Mouse (Mus musculus) limb, embryonic 14.5 days (tissue): ENCODE data around the gene Zfpl1. TPM values are rescaled to one million over a fixed set of nuclear protein-coding genes. Genes with fewer than 3 reads are reported as not detected.
"Not testable (repeated sequence)": the region's sequence is repeated elsewhere in the genome, so short reads cannot be mapped to it uniquely, and the experiment has no call there.

Source experiments
- ATAC-seq: fragments of 200-750 bp; cut with Nextera tagmentation; 2 replicates; pipeline ENCODE4 v1.8.0; 2017; ENCODE audit warnings: low read depth, moderate number of reproducible peaks, moderate TSS enrichment; ENCODE audit not compliant: low FRiP score
- DNase-seq: peaks from one replicate; pipeline ENCODE4 v3.0.0-alpha.2; 2015; ENCODE audit warnings: low spot score
- H3K27ac ChIP-seq: fragments of 300-500 bp; sonication (generic); replicated peaks from 2 replicates; pipeline ENCODE4 v1.5.1; 2014; ENCODE audit warnings: low read depth, mild to moderate bottlenecking, low read length, moderate library complexity, mixed read lengths
- H3K27me3 ChIP-seq: fragments of 300-500 bp; sonication (generic); 2 replicates; pipeline ENCODE4 v1.6.1; 2014; ENCODE audit warnings: low read length, mixed read lengths; ENCODE audit not compliant: control insufficient read depth, insufficient read depth
- H3K36me3 ChIP-seq: fragments of 300-500 bp; sonication (generic); 2 replicates; pipeline ENCODE4 v1.6.1; 2014; ENCODE audit warnings: mild to moderate bottlenecking, low read length, moderate library complexity, mixed read lengths; ENCODE audit not compliant: control insufficient read depth, insufficient read depth
- H3K4me1 ChIP-seq: fragments of 300-500 bp; sonication (generic); 2 replicates; pipeline ENCODE4 v1.6.1; 2014; ENCODE audit warnings: antibody characterized with exemption, low read length, mixed read lengths; ENCODE audit not compliant: control insufficient read depth, insufficient read depth
- H3K4me2 ChIP-seq: fragments of 300-500 bp; sonication (generic); replicated peaks from 2 replicates; pipeline ENCODE4 v1.6.1; 2014; ENCODE audit warnings: low read depth, mild to moderate bottlenecking, low read length, moderate library complexity; ENCODE audit not compliant: severe bottlenecking
- H3K4me3 ChIP-seq: fragments of 300-500 bp; sonication (generic); replicated peaks from 2 replicates; pipeline ENCODE4 v1.5.1; 2014; ENCODE audit warnings: low read length
- H3K9ac ChIP-seq: fragments of 300-500 bp; sonication (generic); 2 replicates; pipeline ENCODE4 v1.6.1; 2014; ENCODE audit warnings: mild to moderate bottlenecking, low read depth, low read length, moderate library complexity; ENCODE audit not compliant: severe bottlenecking
- H3K9me3 ChIP-seq: fragments of 300-500 bp; sonication (generic); 2 replicates; pipeline ENCODE4 v1.6.1; 2016; ENCODE audit warnings: low read length; ENCODE audit not compliant: control insufficient read depth
- POLR2A ChIP-seq: fragments of 200-500 bp; IDR thresholded peaks from 2 replicates; pipeline ENCODE4 v1.8.0; 2012; ENCODE audit warnings: inconsistent platforms, mild to moderate bottlenecking, moderate library complexity, borderline replicate concordance; ENCODE audit not compliant: insufficient read depth, insufficient read length; ENCODE audit errors: extremely low read depth
- WGBS: fragments of 180-500 bp; shearing (Covaris S2); extraction: QIAGEN DNeasy Blood & Tissue Kit; methylation state at CpG from one replicate; pipeline ENCODE4 v1.1.7; 2014; 5-methylcytosine and 5-hydroxymethylcytosine counted together
- polyA plus RNA-seq, 2 experiments: library from polyadenylated mRNA; depleted of rRNA in 1 of 2; stranded (reverse) in 1 of 2; unstranded in 1 of 2; fragments of >200 nt; fragmentation: Nextera tagmentation in 1 of 2; extraction: Ambion mirVana in 1 of 2; gene quantifications; 2 replicates each; pipeline versions ENCODE4 v1.2.1 to v1.2.3; 2012 to 2014

Zfpl1 gene
- polyA plus RNA-seq, 2 experiments = 91.0 to 134 TPM

GRCm38 (mm10) chr19:6047899-6048166 lies 36.9 kb downstream of the Zfpl1 start:
- Histone ChIP-seq H3K27me3 (no peaks in the 10 kb centered on the region), H3K4me2 (peak overlapping the region; percentile 74), H3K9ac (peak overlapping the region; percentile 91), H3K27ac (no peak overlapping the region), H3K36me3 (peaks cover 50% of the 10 kb centered on the region), H3K4me3 (peak overlapping the region; percentile 93), H3K9me3 (no peaks in the 10 kb centered on the region), H3K4me1 (peaks cover 14% of the 10 kb centered on the region)
- DNase-seq (no peak), ATAC-seq (no peak)
- 82% methylated on average over 8 of the region's 8 CpGs for WGBS
- no peak for TF ChIP-seq POLR2A

DNA sequence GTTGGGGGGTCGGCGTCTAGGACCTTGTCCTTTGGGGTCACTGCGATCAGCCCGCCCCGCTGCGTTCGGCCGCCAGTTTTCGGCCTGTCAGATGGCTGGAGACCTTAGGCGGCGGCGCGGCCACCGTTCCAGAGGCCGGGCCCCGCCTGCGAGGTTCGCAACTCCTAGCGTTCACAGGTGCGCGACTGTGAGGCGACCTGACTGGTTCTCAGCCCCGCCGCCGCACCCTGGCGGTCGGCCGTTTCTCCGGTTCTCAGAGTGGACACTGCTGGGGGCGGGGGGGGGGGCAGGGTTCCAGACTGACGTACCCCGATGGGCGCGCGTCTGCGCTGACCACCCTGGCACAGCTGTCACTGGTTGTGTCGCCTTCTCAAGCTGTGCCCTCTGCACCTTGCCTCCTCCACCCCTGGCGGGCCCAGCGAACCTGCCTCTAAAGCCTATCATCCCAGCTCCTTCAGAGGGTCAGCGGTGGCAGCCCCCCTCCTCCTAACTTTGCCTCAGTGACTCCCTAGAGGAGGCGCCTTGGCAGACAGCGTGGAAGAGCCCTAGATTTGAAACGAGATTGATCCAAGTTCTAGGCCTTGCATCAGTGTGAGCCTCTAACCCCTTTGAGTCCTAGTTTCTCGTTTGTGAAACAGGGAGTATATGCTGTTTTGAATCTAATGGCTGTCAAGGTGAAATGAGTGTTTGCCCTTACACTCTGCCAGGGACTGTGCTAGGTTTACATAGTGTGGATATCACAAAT lies 37.4 kb downstream of the Zfpl1 start:
- no peak for TF ChIP-seq POLR2A
- ATAC-seq = no peak

GRCm38 (mm10) chr19:6046294-6047153 lies 38.2 kb downstream of the Zfpl1 start, which contains the start of gene Syvn1:
Gene Syvn1, plus strand, starts transcription at chr19:6046576.
- under 1% methylated on average over 65 of the region's 65 CpGs for WGBS
- Histone ChIP-seq H3K9me3 (no peaks in the 10 kb centered on the region), H3K4me2 (peak within 1 kb of the TSS; percentile 74), H3K4me1 (peaks cover 14% of the 10 kb centered on the region), H3K4me3 (peak within 1 kb of the TSS; percentile 93), H3K27ac (peak within 1 kb of the TSS; percentile 99), H3K27me3 (no peaks in the 10 kb centered on the region), H3K36me3 (peaks cover 37% of the 10 kb centered on the region), H3K9ac (peak within 1 kb of the TSS; percentile 91)
- DNase-seq (peak; percentile 97), ATAC-seq (peak; percentile 92)
- TF ChIP-seq POLR2A = peak; percentile 25; the same call in 1 of the 2 replicates

More for the DNA sequence above, 37.4 kb downstream of the Zfpl1 start:
- Histone ChIP-seq H3K4me3 (peak overlapping the region; percentile 93), H3K9me3 (no peaks in the 10 kb centered on the region), H3K4me1 (peaks cover 14% of the 10 kb centered on the region), H3K9ac (peak overlapping the region; percentile 91), H3K27ac (peak overlapping the region; percentile 99), H3K4me2 (peak overlapping the region; percentile 74), H3K36me3 (peaks cover 45% of the 10 kb centered on the region), H3K27me3 (no peaks in the 10 kb centered on the region)
- no peak for DNase-seq
- 6% methylated on average over 22 of the region's 44 CpGs for WGBS

- Histone ChIP-seq H3K4me1 (peaks cover 14% of the 10 kb centered on the region), H3K4me3 (peak overlapping the region; percentile 93), H3K36me3 (peaks cover 28% of the 10 kb centered on the region), H3K9ac (peak overlapping the region; percentile 91), H3K27ac (peak overlapping the region; percentile 99), H3K27me3 (no peaks in the 10 kb centered on the region), H3K4me2 (peak overlapping the region; percentile 74), H3K9me3 (no peaks in the 10 kb centered on the region)
- ATAC-seq = peak; percentile 25; the same call in 1 of the 2 replicates
- TF ChIP-seq POLR2A = no peak; the same call in 1 of the 2 replicates
- DNase-seq = no peak
- WGBS = 17% methylated on average over 20 of the region's 20 CpGs
Observed at GRCm38 (mm10) chr19:6045366-6046293, 39.1 kb downstream of the Zfpl1 start.

GRCm38 (mm10) chr19:6044102-6044501 lies 40.7 kb downstream of the Zfpl1 start:
- not testable (repeated sequence) for H3K4me3 ChIP-seq, H3K4me2 ChIP-seq, H3K9ac ChIP-seq, H3K27me3 ChIP-seq, H3K27ac ChIP-seq, H3K9me3 ChIP-seq, ATAC-seq
- DNase-seq = peak; percentile 76
- Histone ChIP-seq H3K36me3 (peaks cover 13% of the 10 kb centered on the region), H3K4me1 (peaks cover 14% of the 10 kb centered on the region)
- WGBS = 70% methylated on average over 4 of the region's 4 CpGs
